Mouse (Mus musculus) heart, embryonic 14.5 days (tissue): ENCODE measurements at regions not wholly inside any gene's neighbourhood (a gene's known extent, or its start where the extent isn't known, plus 50 kb on each side); places are given as distances from the start of the nearest gene placed in this dataset.

Source experiments
- ATAC-seq: fragments of 200-750 bp; cut with Nextera tagmentation; 2 replicates; pipeline ENCODE4 v1.8.0; 2017; ENCODE audit warnings: low read depth, moderate TSS enrichment; ENCODE audit not compliant: insufficient number of reproducible peaks, insufficient read depth, low FRiP score
- H3K27ac ChIP-seq, 2 experiments: fragments of 200-500 bp in 1 of 2; fragments of 300-500 bp in 1 of 2; sonication (generic) in 1 of 2; replicated peaks in 1 of 2; 2 replicates each; pipeline ENCODE4 v1.5.1; 2012 to 2014; ENCODE audit warnings: low read depth in 2 of 2, low read length in 2 of 2, control low read depth in 1 of 2, mild to moderate bottlenecking in 1 of 2, mixed read lengths in 1 of 2; ENCODE audit not compliant: control insufficient read depth in 1 of 2, insufficient read depth in 1 of 2
- H3K27me3 ChIP-seq: fragments of 300-500 bp; sonication (generic); 2 replicates; pipeline ENCODE4 v1.6.1; 2014; ENCODE audit warnings: mild to moderate bottlenecking, low read length, control low read depth; ENCODE audit not compliant: control insufficient read depth, insufficient read depth
- H3K36me3 ChIP-seq: fragments of 300-500 bp; sonication (generic); 2 replicates; pipeline ENCODE4 v1.6.1; 2014; ENCODE audit warnings: mild to moderate bottlenecking, control low read depth, low read length, mixed read lengths; ENCODE audit not compliant: control insufficient read depth, insufficient read depth
- H3K4me1 ChIP-seq, 2 experiments: fragments of 200-500 bp in 1 of 2; fragments of 300-500 bp in 1 of 2; sonication (generic) in 1 of 2; 2 replicates each; pipeline ENCODE4 v1.6.1; 2012 to 2014; ENCODE audit warnings: low read length in 2 of 2, control low read depth in 1 of 2, mixed read lengths in 1 of 2; ENCODE audit not compliant: control insufficient read depth in 2 of 2, insufficient read depth in 2 of 2
- H3K4me2 ChIP-seq: fragments of 300-500 bp; sonication (generic); 2 replicates; pipeline ENCODE4 v1.6.1; 2014; ENCODE audit warnings: mild to moderate bottlenecking, low read length
- H3K4me3 ChIP-seq, 2 experiments: fragments of 200-500 bp in 1 of 2; fragments of 300-500 bp in 1 of 2; sonication (generic) in 1 of 2; 2 replicates each; pipeline ENCODE4 v1.5.1; 2012 to 2014; ENCODE audit warnings: low read length in 2 of 2, mild to moderate bottlenecking in 2 of 2, control low read depth in 1 of 2, low read depth in 1 of 2, moderate library complexity in 1 of 2; ENCODE audit not compliant: control insufficient read depth in 1 of 2, insufficient read depth in 1 of 2
- H3K9ac ChIP-seq: fragments of 300-500 bp; sonication (generic); 2 replicates; pipeline ENCODE4 v1.6.1; 2014; ENCODE audit warnings: mild to moderate bottlenecking, low read length
- H3K9me3 ChIP-seq: fragments of 300-500 bp; sonication (generic); 2 replicates; pipeline ENCODE4 v1.6.1; 2016; ENCODE audit warnings: low read length, control low read depth; ENCODE audit not compliant: control insufficient read depth
- WGBS: fragments of 180-500 bp; shearing (Covaris S2); extraction: QIAGEN DNeasy Blood & Tissue Kit; methylation state at CpG from one replicate; pipeline ENCODE4 v1.1.7; 2014; 5-methylcytosine and 5-hydroxymethylcytosine counted together

GRCm38 (mm10) chr6:94772391-94772790 lies 72.4 kb upstream of the Lrig1 start:
- no peak overlapping the region for H3K9ac ChIP-seq
- no peaks in the 10 kb centered on the region for H3K36me3 ChIP-seq
- H3K4me2 ChIP-seq: no peak overlapping the region
- no peak overlapping the region for H3K4me3 ChIP-seq
- H3K27me3 ChIP-seq: no peaks in the 10 kb centered on the region
- peaks cover 15% of the 10 kb centered on the region in 2 experiments for H3K4me1 ChIP-seq
- ATAC-seq: no peak
- 68% methylated on average over 7 of the region's 7 CpGs for WGBS
- no peaks in the 10 kb centered on the region for H3K9me3 ChIP-seq
- H3K27ac ChIP-seq: no peak overlapping the region

GRCm38 (mm10) chr6:94768230-94768629 lies 68.3 kb upstream of the Lrig1 start:
- Histone ChIP-seq H3K27me3 (no peaks in the 10 kb centered on the region), H3K9me3 (no peaks in the 10 kb centered on the region), H3K9ac (no peak overlapping the region), H3K4me1 (peaks cover 3 to 4% of the 10 kb centered on the region in 2 experiments; a peak in 3 of 4 replicates), H3K4me3 (no peak overlapping the region), H3K36me3 (no peaks in the 10 kb centered on the region), H3K27ac (no peak overlapping the region), H3K4me2 (no peak overlapping the region)
- ATAC-seq: no peak
- 75% methylated on average over 5 of the region's 5 CpGs for WGBS

- Histone ChIP-seq H3K27ac (no peak overlapping the region), H3K36me3 (no peaks in the 10 kb centered on the region), H3K9ac (no peak overlapping the region), H3K4me2 (no peak overlapping the region), H3K27me3 (no peaks in the 10 kb centered on the region), H3K9me3 (no peaks in the 10 kb centered on the region), H3K4me3 (no peak overlapping the region), H3K4me1 (no peaks in the 10 kb centered on the region; a peak in 1 of 4 replicates)
- ATAC-seq: no peak
- 86% methylated on average over 6 of the region's 6 CpGs for WGBS
Measured at GRCm38 (mm10) chr6:94765724-94766123, 65.8 kb upstream of the Lrig1 start.

- H3K9ac ChIP-seq: no peak overlapping the region
- H3K4me1 ChIP-seq: no peaks in the 10 kb centered on the region; a peak in 1 of 4 replicates
- H3K36me3 ChIP-seq: no peaks in the 10 kb centered on the region
- no peak for ATAC-seq
- no peaks in the 10 kb centered on the region for H3K9me3 ChIP-seq
- no peak overlapping the region for H3K27ac ChIP-seq
- no peak overlapping the region for H3K4me3 ChIP-seq
- 60% methylated on average over 6 of the region's 6 CpGs for WGBS
- no peaks in the 10 kb centered on the region for H3K27me3 ChIP-seq
- no peak overlapping the region for H3K4me2 ChIP-seq
Measured at GRCm38 (mm10) chr6:94761341-94761740, 61.4 kb upstream of the Lrig1 start.

GRCm38 (mm10) chr6:94760629-94761111 lies 60.7 kb upstream of the Lrig1 start:
- ATAC-seq: no peak
- Histone ChIP-seq H3K4me3 (no peak overlapping the region), H3K9ac (no peak overlapping the region), H3K9me3 (no peaks in the 10 kb centered on the region), H3K4me1 (no peaks in the 10 kb centered on the region; a peak in 1 of 4 replicates), H3K27ac (no peak overlapping the region), H3K27me3 (no peaks in the 10 kb centered on the region), H3K4me2 (no peak overlapping the region), H3K36me3 (no peaks in the 10 kb centered on the region)
- 67% methylated on average over 17 of the region's 17 CpGs for whole genome bisulfite sequencing

GRCm38 (mm10) chr6:94759649-94760048 lies 59.7 kb upstream of the Lrig1 start:
- WGBS: 93% methylated on average over 1 of the region's 1 CpGs
- Histone ChIP-seq H3K4me2 (no peak overlapping the region), H3K27ac (no peak overlapping the region), H3K9me3 (no peaks in the 10 kb centered on the region), H3K36me3 (no peaks in the 10 kb centered on the region), H3K9ac (no peak overlapping the region), H3K4me3 (no peak overlapping the region), H3K27me3 (no peaks in the 10 kb centered on the region), H3K4me1 (peaks cover 0 to 4% of the 10 kb centered on the region in 2 experiments; a peak in 2 of 4 replicates)
- ATAC-seq: no peak

- ATAC-seq: no peak
- Histone ChIP-seq H3K4me3 (no peak overlapping the region), H3K4me1 (peaks cover 0 to 4% of the 10 kb centered on the region in 2 experiments; a peak in 1 of 4 replicates), H3K36me3 (no peaks in the 10 kb centered on the region), H3K9me3 (no peaks in the 10 kb centered on the region), H3K4me2 (no peak overlapping the region), H3K9ac (no peak overlapping the region), H3K27me3 (no peaks in the 10 kb centered on the region; the same call in 1 of the 2 replicates), H3K27ac (no peak overlapping the region)
- WGBS: 84% methylated on average over 4 of the region's 4 CpGs
Measured at GRCm38 (mm10) chr6:94756006-94756405, 56.0 kb upstream of the Lrig1 start.

GRCm38 (mm10) chr6:94755297-94755831 lies 55.4 kb upstream of the Lrig1 start:
- Histone ChIP-seq H3K27me3 (no peaks in the 10 kb centered on the region; the same call in 1 of the 2 replicates), H3K9me3 (no peaks in the 10 kb centered on the region), H3K36me3 (no peaks in the 10 kb centered on the region), H3K4me1 (peaks cover 0 to 4% of the 10 kb centered on the region in 2 experiments; a peak in 1 of 4 replicates), H3K4me3 (no peak overlapping the region), H3K9ac (no peak overlapping the region), H3K27ac (no peak overlapping the region), H3K4me2 (no peak overlapping the region)
- 65% methylated on average over 13 of the region's 13 CpGs for WGBS
- no peak for ATAC-seq
